Mouse (Mus musculus) heart, adult 11 months (tissue): ENCODE results near the gene Atxn7l1.
A peak's percentile ranks its signal among the peaks of the same experiment; 100 is the strongest.

Source experiments
- DNase-seq: peaks from one replicate; pipeline ENCODE4 v3.0.0; 2022

The Atxn7l1 gene

GRCm38 (mm10) chr12:33235771-33236323, 88.4 kb downstream of the Atxn7l1 start:
- peak; percentile 94 for DNase-seq

- no peak for DNase-seq
These were observed 89.0 kb downstream of the Atxn7l1 start for GRCm38 (mm10) chr12:33236344-33237049.

GRCm38 (mm10) chr12:33237108-33237507, 89.6 kb downstream of the Atxn7l1 start:
- DNase-seq = no peak

GRCm38 (mm10) chr12:33242679-33243078, 95.2 kb downstream of the Atxn7l1 start:
- no peak for DNase-seq

GRCm38 (mm10) chr12:33244132-33244875, 96.8 kb downstream of the Atxn7l1 start:
- peak; percentile 88 for DNase-seq

- DNase-seq = peak; percentile 85
These were observed 98.0 kb downstream of the Atxn7l1 start for GRCm38 (mm10) chr12:33245455-33245854.

GRCm38 (mm10) chr12:33246878-33247277, 99.4 kb downstream of the Atxn7l1 start:
- no peak for DNase-seq

- DNase-seq = peak; percentile 80
These were observed 102.7 kb downstream of the Atxn7l1 start for GRCm38 (mm10) chr12:33250197-33250596.

- DNase-seq = peak; percentile 60
These were observed 103.9 kb downstream of the Atxn7l1 start for GRCm38 (mm10) chr12:33251399-33251798.

- DNase-seq = peak; percentile 76
These were observed 105.1 kb downstream of the Atxn7l1 start for GRCm38 (mm10) chr12:33252621-33253020.

- peak; percentile 85 for DNase-seq
These were observed 105.7 kb downstream of the Atxn7l1 start for GRCm38 (mm10) chr12:33253206-33253605.

GRCm38 (mm10) chr12:33255256-33255655, 107.8 kb downstream of the Atxn7l1 start:
- no peak for DNase-seq

GRCm38 (mm10) chr12:33256426-33256825, 108.9 kb downstream of the Atxn7l1 start:
- DNase-seq = peak; percentile 64

- DNase-seq = no peak
These were observed 111.6 kb downstream of the Atxn7l1 start for GRCm38 (mm10) chr12:33258995-33259529.

GRCm38 (mm10) chr12:33260575-33260974, 113.1 kb downstream of the Atxn7l1 start:
- DNase-seq = no peak

GRCm38 (mm10) chr12:33265877-33266276, 118.4 kb downstream of the Atxn7l1 start:
- no peak for DNase-seq

- DNase-seq = peak; percentile 80
These were observed 120.5 kb downstream of the Atxn7l1 start for GRCm38 (mm10) chr12:33267965-33268364.

GRCm38 (mm10) chr12:33269743-33270142, 122.2 kb downstream of the Atxn7l1 start:
- DNase-seq = no peak

GRCm38 (mm10) chr12:33271865-33272264, 124.4 kb downstream of the Atxn7l1 start:
- no peak for DNase-seq

- peak; percentile 84 for DNase-seq
These were observed 124.9 kb downstream of the Atxn7l1 start for GRCm38 (mm10) chr12:33272441-33272840.

- no peak for DNase-seq
These were observed 125.7 kb downstream of the Atxn7l1 start for GRCm38 (mm10) chr12:33273147-33273546.

- DNase-seq = no peak
These were observed 126.2 kb downstream of the Atxn7l1 start for GRCm38 (mm10) chr12:33273668-33274067.

- DNase-seq = no peak
These were observed 128.5 kb downstream of the Atxn7l1 start for GRCm38 (mm10) chr12:33276028-33276427.

GRCm38 (mm10) chr12:33277427-33277826, 129.9 kb downstream of the Atxn7l1 start:
- DNase-seq = peak; percentile 74
